Mouse (Mus musculus): ENCODE measurements around the gene Tssc4. TPM values are rescaled to one million over a fixed set of nuclear protein-coding genes. Genes with fewer than 3 reads are reported as not detected.

Tssc4 gene
- polyA plus RNA-seq, 1 experiment from 2014 or later = 70.2 TPM

DNA sequence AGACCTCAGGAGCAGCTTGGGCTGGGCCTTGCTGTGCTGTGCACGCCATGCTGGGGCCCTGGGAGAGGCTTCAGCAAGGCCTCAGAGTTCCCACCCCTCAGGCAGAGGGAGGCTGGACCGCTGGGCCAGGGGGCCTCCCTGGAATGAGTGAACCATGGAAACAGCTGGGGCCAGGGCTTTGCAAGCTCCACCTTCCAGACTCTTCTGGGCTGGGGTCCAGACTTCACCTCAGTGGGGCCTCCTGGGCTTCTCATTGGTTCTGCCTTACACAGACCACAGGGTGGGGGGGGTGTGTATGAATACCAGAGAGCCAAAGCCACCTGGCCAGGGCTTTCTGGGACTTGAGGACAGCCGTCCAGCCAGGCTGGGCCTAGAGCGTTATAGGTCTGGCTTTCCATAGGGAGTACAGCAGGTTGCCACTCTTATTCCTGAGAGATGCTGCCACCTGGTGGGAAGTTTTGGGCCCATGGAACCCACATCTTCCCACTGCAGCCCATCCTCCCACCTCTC is 18.1 kb downstream of the Tssc4 start:
- H3K27ac ChIP-seq (ENCODE audit: low read depth, low read length) = no peak overlapping the region

DNA sequence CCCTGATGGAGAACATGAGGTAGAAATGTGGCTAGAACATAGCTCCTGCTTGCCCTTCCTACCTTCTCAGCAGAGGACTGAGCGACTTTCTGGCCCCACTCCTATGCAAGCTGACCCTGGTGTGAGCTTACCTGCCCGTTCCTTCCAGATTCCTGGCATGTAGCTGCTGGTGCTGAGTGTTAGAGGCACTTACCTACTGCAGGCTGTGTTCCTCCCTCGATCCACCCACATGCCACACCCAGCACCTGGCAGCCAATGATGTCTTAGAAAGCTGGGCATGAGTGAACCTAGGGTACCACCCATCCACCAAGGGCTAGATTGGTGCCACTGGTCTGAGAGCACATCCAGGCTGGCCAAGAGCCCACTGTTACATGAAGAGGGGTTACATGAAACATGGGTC is 24.8 kb downstream of the Tssc4 start:
- ATAC-seq (ENCODE audit: insufficient read depth, low FRiP score, low TSS enrichment) = no peak
- 73% methylated on average over 3 of the region's 3 CpGs for WGBS
- H3K4me1 ChIP-seq (ENCODE audit: control insufficient read depth, insufficient read depth, low read length) = no peaks in the 10 kb centered on the region
- H3K36me3 ChIP-seq (ENCODE audit: control insufficient read depth, insufficient read depth, low read length) = no peaks in the 10 kb centered on the region
- no peak overlapping the region for H3K4me2 ChIP-seq (ENCODE audit: low read depth)
- H3K27ac ChIP-seq (ENCODE audit: low read depth, low read length) = no peak overlapping the region
- no peaks in the 10 kb centered on the region for H3K27me3 ChIP-seq (ENCODE audit: control insufficient read depth, insufficient read depth, low read length)
- no peak for DNase-seq (ENCODE audit: low spot score)
- H3K4me3 ChIP-seq (ENCODE audit: low read depth, low read length) = no peak overlapping the region
- no peak overlapping the region for H3K9ac ChIP-seq (ENCODE audit: low read length)
- H3K9me3 ChIP-seq (ENCODE audit: control insufficient read depth, low read length) = no peaks in the 10 kb centered on the region

More for the DNA sequence above, 18.1 kb downstream of the Tssc4 start:
- Histone ChIP-seq H3K9ac (ENCODE audit: low read length) (no peak overlapping the region), H3K4me2 (ENCODE audit: low read depth) (no peak overlapping the region), H3K4me1 (ENCODE audit: control insufficient read depth, insufficient read depth, low read length) (no peaks in the 10 kb centered on the region; the same call in 1 of the 2 replicates), H3K36me3 (ENCODE audit: control insufficient read depth, insufficient read depth, low read length) (no peaks in the 10 kb centered on the region), H3K4me3 (ENCODE audit: low read depth, low read length) (no peak overlapping the region), H3K9me3 (ENCODE audit: control insufficient read depth, low read length) (no peaks in the 10 kb centered on the region), H3K27me3 (ENCODE audit: control insufficient read depth, insufficient read depth, low read length) (no peaks in the 10 kb centered on the region)
- ATAC-seq (ENCODE audit: insufficient read depth, low FRiP score, low TSS enrichment) = no peak
- peak; percentile 38 for DNase-seq (ENCODE audit: low spot score)
- WGBS = 48% methylated on average over 4 of the region's 4 CpGs

- H3K4me3 ChIP-seq (ENCODE audit: low read depth, low read length) = no peak within 1 kb of the TSS
- DNase-seq (ENCODE audit: low spot score) (peak; percentile 74), ATAC-seq (ENCODE audit: insufficient read depth, low FRiP score, low TSS enrichment) (0 out of 2 replicates have a peak, but pooled peaks have one; percentile 50)
- no peaks in the 10 kb centered on the region for H3K4me1 ChIP-seq (ENCODE audit: control insufficient read depth, insufficient read depth, low read length)
- WGBS = 48% methylated on average over 10 of the region's 10 CpGs
- no peaks in the 10 kb centered on the region for H3K36me3 ChIP-seq (ENCODE audit: control insufficient read depth, insufficient read depth, low read length)
- no peaks in the 10 kb centered on the region for H3K27me3 ChIP-seq (ENCODE audit: control insufficient read depth, insufficient read depth, low read length)
- no peak within 1 kb of the TSS for H3K4me2 ChIP-seq (ENCODE audit: low read depth)
- no peak within 1 kb of the TSS for H3K9ac ChIP-seq (ENCODE audit: low read length)
- H3K9me3 ChIP-seq (ENCODE audit: control insufficient read depth, low read length) = no peaks in the 10 kb centered on the region
- no peak within 1 kb of the TSS for H3K27ac ChIP-seq (ENCODE audit: low read depth, low read length)
Measured at GRCm38 (mm10) chr7:143094592-143095553, 25.8 kb downstream of the Tssc4 start, which contains the start of gene Trpm5. Gene Trpm5, minus strand, starts transcription at chr7:143094642.

- no peak overlapping the region for H3K4me3 ChIP-seq (ENCODE audit: low read depth, low read length)
- H3K27ac ChIP-seq (ENCODE audit: low read depth, low read length) = no peak overlapping the region
- ATAC-seq (ENCODE audit: insufficient read depth, low FRiP score, low TSS enrichment) (no peak), DNase-seq (ENCODE audit: low spot score) (no peak)
- no peaks in the 10 kb centered on the region for H3K27me3 ChIP-seq (ENCODE audit: control insufficient read depth, insufficient read depth, low read length)
- H3K9ac ChIP-seq (ENCODE audit: low read length) = no peak overlapping the region
- no peaks in the 10 kb centered on the region for H3K9me3 ChIP-seq (ENCODE audit: control insufficient read depth, low read length)
- no peak overlapping the region for H3K4me2 ChIP-seq (ENCODE audit: low read depth)
- WGBS = 63% methylated on average over 1 of the region's 1 CpGs
- no peaks in the 10 kb centered on the region for H3K36me3 ChIP-seq (ENCODE audit: control insufficient read depth, insufficient read depth, low read length)
- H3K4me1 ChIP-seq (ENCODE audit: control insufficient read depth, insufficient read depth, low read length) = no peaks in the 10 kb centered on the region
Measured at GRCm38 (mm10) chr7:143095554-143095907, 26.5 kb downstream of the Tssc4 start.

- no peak overlapping the region for H3K4me2 ChIP-seq (ENCODE audit: low read depth)
- DNase-seq (ENCODE audit: low spot score) (no peak), ATAC-seq (ENCODE audit: insufficient read depth, low FRiP score, low TSS enrichment) (no peak)
- H3K9me3 ChIP-seq (ENCODE audit: control insufficient read depth, low read length) = no peaks in the 10 kb centered on the region
- H3K4me3 ChIP-seq (ENCODE audit: low read depth, low read length) = no peak overlapping the region
- no peak overlapping the region for H3K9ac ChIP-seq (ENCODE audit: low read length)
- 82% methylated on average over 4 of the region's 4 CpGs for WGBS
- peaks cover 7% of the 10 kb centered on the region for H3K27me3 ChIP-seq (ENCODE audit: control insufficient read depth, insufficient read depth, low read length)
- H3K36me3 ChIP-seq (ENCODE audit: control insufficient read depth, insufficient read depth, low read length) = no peaks in the 10 kb centered on the region
- no peaks in the 10 kb centered on the region for H3K4me1 ChIP-seq (ENCODE audit: control insufficient read depth, insufficient read depth, low read length)
- H3K27ac ChIP-seq (ENCODE audit: low read depth, low read length) = no peak overlapping the region
Measured at GRCm38 (mm10) chr7:143100759-143101158, 31.7 kb downstream of the Tssc4 start.

DNA sequence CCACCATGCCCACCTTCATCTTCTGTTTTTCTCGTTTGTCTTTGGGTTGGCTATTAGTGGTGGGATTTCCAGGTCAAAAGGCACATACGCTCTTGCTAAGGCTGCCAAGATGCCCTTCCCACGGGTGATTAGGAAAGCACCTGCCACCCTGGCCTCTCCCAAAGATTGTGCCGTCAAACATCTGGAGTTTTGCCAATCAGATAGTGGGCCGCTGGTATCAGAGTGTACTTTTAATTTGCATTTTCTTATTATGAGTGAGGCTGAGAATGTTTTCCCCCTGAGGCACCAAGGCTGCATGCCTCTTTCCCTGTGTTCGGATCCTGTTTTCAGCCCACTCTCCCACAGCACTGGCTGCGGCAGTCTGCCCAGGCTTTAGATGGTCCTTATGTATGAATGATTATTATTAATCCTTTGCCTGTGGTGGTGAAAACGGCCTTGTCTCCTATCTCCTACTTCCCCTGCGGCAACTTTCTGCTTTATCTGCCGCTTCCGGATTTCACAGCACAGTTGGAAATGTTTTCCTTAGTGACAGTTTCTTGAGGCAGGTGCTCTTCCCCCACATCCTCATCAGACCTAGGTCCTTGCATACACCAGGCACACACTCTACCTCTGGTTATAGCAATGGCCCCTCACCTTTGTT is 36.3 kb downstream of the Tssc4 start:
- no peak overlapping the region for H3K9ac ChIP-seq (ENCODE audit: low read length)
- no peak overlapping the region for H3K27ac ChIP-seq (ENCODE audit: low read depth, low read length)
- H3K9me3 ChIP-seq (ENCODE audit: control insufficient read depth, low read length) = no peaks in the 10 kb centered on the region
- 78% methylated on average over 11 of the region's 11 CpGs for WGBS
- peaks cover 36% of the 10 kb centered on the region for H3K27me3 ChIP-seq (ENCODE audit: control insufficient read depth, insufficient read depth, low read length)
- no peak overlapping the region for H3K4me2 ChIP-seq (ENCODE audit: low read depth)
- no peak for DNase-seq (ENCODE audit: low spot score)
- 0 out of 2 replicates have a peak, but pooled peaks cover 7% of the 10 kb centered on the region for H3K4me1 ChIP-seq (ENCODE audit: control insufficient read depth, insufficient read depth, low read length)
- H3K36me3 ChIP-seq (ENCODE audit: control insufficient read depth, insufficient read depth, low read length) = no peaks in the 10 kb centered on the region
- no peak for ATAC-seq (ENCODE audit: insufficient read depth, low FRiP score, low TSS enrichment)
- no peak overlapping the region for H3K4me3 ChIP-seq (ENCODE audit: low read depth, low read length)

GRCm38 (mm10) chr7:143106062-143106461 is 37.0 kb downstream of the Tssc4 start, which contains the start of gene Kcnq1:
Gene Kcnq1, plus strand, starts transcription at chr7:143106362.
- ATAC-seq (ENCODE audit: insufficient read depth, low FRiP score, low TSS enrichment) (no peak), DNase-seq (ENCODE audit: low spot score) (no peak)
- H3K27ac ChIP-seq (ENCODE audit: low read depth, low read length) = no peak within 1 kb of the TSS
- H3K4me1 ChIP-seq (ENCODE audit: control insufficient read depth, insufficient read depth, low read length) = 0 out of 2 replicates have a peak, but pooled peaks cover 7% of the 10 kb centered on the region
- no peaks in the 10 kb centered on the region for H3K9me3 ChIP-seq (ENCODE audit: control insufficient read depth, low read length)
- no peak within 1 kb of the TSS for H3K9ac ChIP-seq (ENCODE audit: low read length)
- H3K4me2 ChIP-seq (ENCODE audit: low read depth) = peak within 1 kb of the TSS; percentile 42
- H3K36me3 ChIP-seq (ENCODE audit: control insufficient read depth, insufficient read depth, low read length) = no peaks in the 10 kb centered on the region
- H3K27me3 ChIP-seq (ENCODE audit: control insufficient read depth, insufficient read depth, low read length) = peaks cover 36% of the 10 kb centered on the region
- WGBS = 75% methylated on average over 4 of the region's 4 CpGs
- H3K4me3 ChIP-seq (ENCODE audit: low read depth, low read length) = peak within 1 kb of the TSS; percentile 24

DNA sequence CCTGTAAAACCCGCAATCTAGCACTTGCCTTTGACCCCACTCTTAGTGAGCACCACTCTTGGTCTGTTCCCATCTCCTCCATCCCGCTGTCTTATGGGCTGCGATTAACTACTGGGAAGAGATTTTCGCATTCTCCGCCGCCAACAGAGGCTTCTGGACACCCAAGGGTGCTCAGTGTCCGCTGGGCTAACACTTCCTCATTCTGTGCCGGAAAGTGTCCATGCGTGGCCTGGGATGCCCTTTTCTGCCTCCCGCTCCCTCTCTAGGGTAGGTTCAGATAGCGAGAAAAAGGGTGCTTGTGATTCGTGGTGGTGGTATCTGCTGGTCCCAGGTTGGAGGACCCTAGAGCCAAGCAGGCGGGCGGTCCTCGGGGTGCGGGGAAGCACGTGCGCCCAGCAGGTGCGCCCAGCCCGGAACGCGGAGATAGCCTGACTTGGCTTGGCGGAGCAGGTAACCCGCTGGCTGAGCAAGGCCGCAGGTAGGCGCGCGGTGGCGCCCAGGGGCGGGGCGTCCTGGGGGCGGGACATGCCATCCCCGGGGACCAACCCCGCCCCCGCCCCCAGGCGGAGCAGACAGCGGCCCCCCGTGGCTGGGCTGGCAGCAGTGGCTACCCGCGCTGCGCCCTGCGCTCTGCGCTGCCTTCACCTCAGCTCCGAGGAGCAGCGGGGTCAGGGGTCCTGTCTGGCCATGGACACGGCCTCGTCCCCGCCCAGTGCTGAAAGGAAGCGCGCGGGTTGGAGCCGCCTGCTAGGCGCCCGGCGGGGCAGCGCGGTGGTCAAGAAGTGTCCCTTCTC is 37.8 kb downstream of the Tssc4 start:
- H3K36me3 ChIP-seq (ENCODE audit: control insufficient read depth, insufficient read depth, low read length) = no peaks in the 10 kb centered on the region
- no peak for DNase-seq (ENCODE audit: low spot score)
- no peak overlapping the region for H3K27ac ChIP-seq (ENCODE audit: low read depth, low read length)
- no peaks in the 10 kb centered on the region for H3K9me3 ChIP-seq (ENCODE audit: control insufficient read depth, low read length)
- H3K4me1 ChIP-seq (ENCODE audit: control insufficient read depth, insufficient read depth, low read length) = 0 out of 2 replicates have a peak, but pooled peaks cover 7% of the 10 kb centered on the region
- peaks cover 36% of the 10 kb centered on the region for H3K27me3 ChIP-seq (ENCODE audit: control insufficient read depth, insufficient read depth, low read length)
- peak overlapping the region; percentile 24 for H3K4me3 ChIP-seq (ENCODE audit: low read depth, low read length)
- 7% methylated on average over 52 of the region's 57 CpGs for WGBS
- H3K9ac ChIP-seq (ENCODE audit: low read length) = no peak overlapping the region
- H3K4me2 ChIP-seq (ENCODE audit: low read depth) = peak overlapping the region; percentile 42
- ATAC-seq (ENCODE audit: insufficient read depth, low FRiP score, low TSS enrichment) = no peak

Measured in neural tube, embryonic 11.5 days (tissue).